Mouse (Mus musculus) liver, postnatal 0 days (tissue): ENCODE measurements around the gene Ly6g. TPM values are rescaled to one million over a fixed set of nuclear protein-coding genes. Genes with fewer than 3 reads are reported as not detected.
"Not testable (repeated sequence)": the region's sequence is repeated elsewhere in the genome, so short reads cannot be mapped to it uniquely, and the experiment has no call there.

Experiments used
- ATAC-seq: fragments of 200-750 bp; cut with Nextera tagmentation; 2 replicates; pipeline ENCODE4 v1.8.0; 2017; ENCODE audit warnings: mild to moderate bottlenecking, moderate library complexity
- DNase-seq: peaks from one replicate; pipeline ENCODE4 v3.0.0-alpha.2; 2016
- H3K27ac ChIP-seq: fragments of 300-500 bp; sonication (generic); 2 replicates; pipeline ENCODE4 v1.5.1; 2014; ENCODE audit warnings: antibody characterized with exemption, moderate library complexity, mild to moderate bottlenecking, low read depth
- H3K27me3 ChIP-seq: fragments of 300-500 bp; sonication (generic); 2 replicates; pipeline ENCODE4 v1.6.1; 2014; ENCODE audit warnings: low read length, control low read depth, mixed read lengths; ENCODE audit not compliant: insufficient read depth
- H3K36me3 ChIP-seq: fragments of 300-500 bp; sonication (generic); replicated peaks from 2 replicates; pipeline ENCODE4 v1.6.1; 2014; ENCODE audit warnings: mild to moderate bottlenecking, control low read depth, low read length, moderate library complexity, mixed read lengths; ENCODE audit not compliant: insufficient read depth
- H3K4me1 ChIP-seq: fragments of 300-500 bp; sonication (generic); 2 replicates; pipeline ENCODE4 v1.6.1; 2014; ENCODE audit warnings: antibody characterized with exemption, mild to moderate bottlenecking, control low read depth; ENCODE audit not compliant: insufficient read depth
- H3K4me2 ChIP-seq: fragments of 300-500 bp; sonication (generic); 2 replicates; pipeline ENCODE4 v1.6.1; 2014; ENCODE audit warnings: low read depth, mild to moderate bottlenecking, low read length, moderate library complexity, mixed read lengths
- H3K4me3 ChIP-seq: fragments of 300-500 bp; sonication (generic); 2 replicates; pipeline ENCODE4 v1.5.1; 2014; ENCODE audit warnings: low read depth, low read length
- H3K9ac ChIP-seq: fragments of 300-500 bp; sonication (generic); replicated peaks from 2 replicates; pipeline ENCODE4 v1.6.1; 2014; ENCODE audit warnings: mild to moderate bottlenecking, moderate library complexity
- H3K9me3 ChIP-seq: fragments of 300-500 bp; sonication (generic); 2 replicates; pipeline ENCODE4 v1.6.1; 2016; ENCODE audit warnings: mild to moderate bottlenecking, control low read depth, low read length, mixed read lengths
- CTCF ChIP-seq: sonication (generic); IDR thresholded peaks from 2 replicates; pipeline ENCODE4 v1.5.1; 2016; ENCODE audit warnings: antibody characterized with exemption, low read depth
- EP300 ChIP-seq: IDR thresholded peaks from 2 replicates; pipeline ENCODE4 v1.6.1; 2016; ENCODE audit warnings: antibody characterized with exemption, low read depth, mild to moderate bottlenecking
- WGBS: fragments of 180-500 bp; shearing (Covaris S2); extraction: QIAGEN DNeasy Blood & Tissue Kit; methylation state at CpG from one replicate; pipeline ENCODE4 v1.1.7; 2014; ENCODE audit not compliant: insufficient replicate concordance; 5-methylcytosine and 5-hydroxymethylcytosine counted together
- polyA plus RNA-seq: library from polyadenylated mRNA; unstranded; fragments of >200 nt; fragmentation: Nextera tagmentation; extraction: Ambion mirVana; gene quantifications from 2 replicates; pipeline ENCODE4 v1.2.1, GENCODE M21; 2015

Ly6g gene
- polyA plus RNA-seq, 1 experiment from 2014 or later, result 6.3 TPM

GRCm38 (mm10) chr15:75137739-75138138, 17.3 kb upstream of the Ly6g start:
- not testable (repeated sequence) for H3K4me2 ChIP-seq, H3K4me1 ChIP-seq, H3K27me3 ChIP-seq, H3K4me3 ChIP-seq, H3K36me3 ChIP-seq, H3K9me3 ChIP-seq, H3K9ac ChIP-seq
- 48% methylated on average over 3 of the region's 3 CpGs for WGBS
- DNase-seq (peak; percentile 51), ATAC-seq (peak; percentile 41; the same call in 1 of the 2 replicates)
- peak overlapping the region; percentile 55; the same call in 1 of the 2 replicates for H3K27ac ChIP-seq

- not testable (repeated sequence) for H3K4me3 ChIP-seq, H3K9ac ChIP-seq, H3K9me3 ChIP-seq, H3K27me3 ChIP-seq, ATAC-seq, H3K4me1 ChIP-seq, H3K36me3 ChIP-seq, H3K4me2 ChIP-seq
- peak; percentile 60 for DNase-seq
- 0 out of 2 replicates have a peak overlapping the region, but pooled peaks have one; percentile 22 for H3K27ac ChIP-seq
- TF ChIP-seq CTCF, result peak; percentile 70
- WGBS, result 30% methylated on average over 6 of the region's 6 CpGs
Measured at GRCm38 (mm10) chr15:75141812-75142360, 13.2 kb upstream of the Ly6g start.

GRCm38 (mm10) chr15:75143735-75144134, 11.3 kb upstream of the Ly6g start:
- no peak overlapping the region for H3K4me3 ChIP-seq
- H3K27me3 ChIP-seq, result no peaks in the 10 kb centered on the region
- H3K36me3 ChIP-seq, result no peaks in the 10 kb centered on the region
- no peak for TF ChIP-seq EP300
- TF ChIP-seq CTCF, result peak; percentile 70
- H3K9ac ChIP-seq, result no peak overlapping the region
- no peak for ATAC-seq
- H3K4me2 ChIP-seq, result no peak overlapping the region
- 50% methylated on average over 3 of the region's 3 CpGs for WGBS
- no peaks in the 10 kb centered on the region for H3K9me3 ChIP-seq
- H3K4me1 ChIP-seq, result no peaks in the 10 kb centered on the region
- H3K27ac ChIP-seq, result no peak overlapping the region
- DNase-seq, result peak; percentile 26

GRCm38 (mm10) chr15:75153087-75153486, 2.0 kb upstream of the Ly6g start:
- no peak for DNase-seq
- no peaks in the 10 kb centered on the region for H3K27me3 ChIP-seq
- H3K4me2 ChIP-seq, result no peak overlapping the region
- H3K9me3 ChIP-seq, result no peaks in the 10 kb centered on the region
- ATAC-seq, result no peak
- no peak for TF ChIP-seq EP300
- no peak for TF ChIP-seq CTCF
- H3K4me3 ChIP-seq, result no peak overlapping the region
- no peaks in the 10 kb centered on the region for H3K36me3 ChIP-seq
- H3K27ac ChIP-seq, result no peak overlapping the region
- no peak overlapping the region for H3K9ac ChIP-seq
- H3K4me1 ChIP-seq, result no peaks in the 10 kb centered on the region

GRCm38 (mm10) chr15:75157646-75158045, 2.6 kb downstream of the Ly6g start:
- H3K36me3 ChIP-seq, result no peaks in the 10 kb centered on the region
- no peak overlapping the region for H3K27ac ChIP-seq
- TF ChIP-seq CTCF (no peak), EP300 (no peak)
- 18% methylated on average over 1 of the region's 1 CpGs for WGBS
- no peak for DNase-seq
- no peaks in the 10 kb centered on the region for H3K4me1 ChIP-seq
- H3K4me2 ChIP-seq, result no peak overlapping the region
- no peak for ATAC-seq
- H3K9ac ChIP-seq, result no peak overlapping the region
- no peak overlapping the region for H3K4me3 ChIP-seq
- no peaks in the 10 kb centered on the region for H3K9me3 ChIP-seq
- no peaks in the 10 kb centered on the region for H3K27me3 ChIP-seq

GRCm38 (mm10) chr15:75175506-75175905, 20.5 kb downstream of the Ly6g start:
- WGBS, result 48% methylated on average over 1 of the region's 1 CpGs

GRCm38 (mm10) chr15:75186291-75186690, 31.3 kb downstream of the Ly6g start:
- H3K4me1 ChIP-seq, result no peaks in the 10 kb centered on the region
- no peaks in the 10 kb centered on the region for H3K9me3 ChIP-seq
- H3K4me2 ChIP-seq, result no peak overlapping the region
- DNase-seq, result no peak
- H3K4me3 ChIP-seq, result no peak overlapping the region
- ATAC-seq, result no peak
- H3K36me3 ChIP-seq, result no peaks in the 10 kb centered on the region
- 22% methylated on average over 2 of the region's 2 CpGs for WGBS
- no peaks in the 10 kb centered on the region for H3K27me3 ChIP-seq
- no peak for TF ChIP-seq EP300
- no peak for TF ChIP-seq CTCF
- H3K27ac ChIP-seq, result no peak overlapping the region
- no peak overlapping the region for H3K9ac ChIP-seq

More at GRCm38 (mm10) chr15:75175506-75175905, 20.5 kb downstream of the Ly6g start:
- DNase-seq (peak; percentile 46), ATAC-seq (no peak)
- no peaks in the 10 kb centered on the region for H3K4me1 ChIP-seq
- no peak overlapping the region for H3K4me3 ChIP-seq
- no peak overlapping the region for H3K4me2 ChIP-seq
- no peak overlapping the region for H3K27ac ChIP-seq
- no peak for TF ChIP-seq EP300
- TF ChIP-seq CTCF, result peak; percentile 77
- H3K27me3 ChIP-seq, result no peaks in the 10 kb centered on the region
- H3K9ac ChIP-seq, result no peak overlapping the region
- no peaks in the 10 kb centered on the region for H3K9me3 ChIP-seq
- H3K36me3 ChIP-seq, result no peaks in the 10 kb centered on the region
